Mouse (Mus musculus) MEL (cell line): Measurements from ENCODE around the gene Kcns3.

ENCODE experiments used
- CTCF ChIP-seq, 3 experiments: IDR thresholded peaks in 2 of 3; conservative IDR thresholded peaks in 1 of 3; 2 replicates each; pipeline ENCODE4 v1.5.1; 2011 to 2012; ENCODE audit warnings: low read length in 3 of 3, low read depth in 2 of 3, mild to moderate bottlenecking in 2 of 3, improper control_type of control experiment in 1 of 3, inconsistent platforms in 1 of 3, mixed read lengths in 1 of 3, moderate library complexity in 1 of 3; ENCODE audit not compliant: control insufficient read depth in 1 of 3, insufficient read depth in 1 of 3, poor library complexity in 1 of 3, severe bottlenecking in 1 of 3
- GATA1 ChIP-seq: IDR thresholded peaks from 2 replicates; pipeline ENCODE4 v1.6.1; 2011; ENCODE audit warnings: low read depth, low read length, improper control_type of control experiment
- MAFK ChIP-seq: IDR thresholded peaks from 2 replicates; pipeline ENCODE4 v1.6.1; 2011; ENCODE audit warnings: low read depth, mild to moderate bottlenecking, low read length, improper control_type of control experiment, borderline replicate concordance
- POLR2A ChIP-seq, 2 experiments: IDR thresholded peaks; 2 replicates each; pipeline ENCODE4 v1.6.1; 2011 to 2012; ENCODE audit warnings: low read length in 2 of 2, mild to moderate bottlenecking in 2 of 2, control low read depth in 1 of 2, improper control_type of control experiment in 1 of 2, low read depth in 1 of 2, moderate library complexity in 1 of 2; ENCODE audit not compliant: control insufficient read depth in 1 of 2, insufficient read depth in 1 of 2, poor library complexity in 1 of 2
- POLR2AphosphoS2 ChIP-seq: IDR thresholded peaks from 2 replicates; pipeline ENCODE4 v1.6.1; 2011; ENCODE audit warnings: low read length, improper control_type of control experiment

DNA sequence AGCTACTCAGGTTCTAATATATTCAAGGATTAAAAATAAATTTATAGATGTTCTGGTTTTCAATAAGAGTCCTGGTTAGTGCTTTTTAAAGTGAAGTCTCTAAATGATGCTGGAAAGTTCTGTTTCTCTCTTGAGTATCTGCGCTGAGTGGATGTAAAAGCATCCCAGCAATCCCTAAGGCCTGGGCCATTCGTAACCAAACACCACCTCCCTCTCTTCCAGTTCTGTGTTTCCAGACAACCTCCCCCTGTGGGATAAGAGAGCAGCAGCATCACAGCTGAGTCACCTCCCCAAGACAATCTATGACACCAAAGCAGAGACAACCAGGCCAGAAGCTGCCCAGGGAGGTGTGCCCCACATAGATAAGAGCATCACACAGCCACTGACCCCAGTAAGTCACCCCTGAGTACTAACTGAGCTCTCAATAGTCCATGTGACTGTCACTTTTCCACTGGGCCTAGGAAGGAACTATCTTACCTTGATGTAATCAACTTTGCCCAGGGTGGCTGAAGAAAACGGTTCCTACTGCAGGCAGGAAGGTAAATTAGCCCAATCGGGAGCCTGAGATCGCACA is 24.6 kb downstream of the Kcns3 start:
- TF ChIP-seq POLR2AphosphoS2, result no peak
- no peak for TF ChIP-seq MAFK
- no peak for TF ChIP-seq GATA1
- no peak for TF ChIP-seq CTCF (IDR thresholded peaks at IDR 0.05 in 2 of 3, conservative IDR thresholded peaks at IDR 0.05 in 1 of 3; ENCODE audit: control insufficient read depth in 1 of 3, insufficient read depth in 1 of 3, low read depth in 2 of 3, low read length in 3 of 3, poor library complexity in 1 of 3, severe bottlenecking in 1 of 3)
- no peak for TF ChIP-seq POLR2A (IDR thresholded peaks at IDR 0.05; ENCODE audit: control insufficient read depth in 1 of 2, insufficient read depth in 1 of 2, low read depth in 1 of 2, low read length in 2 of 2, poor library complexity in 1 of 2)
